Mouse (Mus musculus): Measurements from ENCODE around the gene Olfr1163.
"Not testable (repeated sequence)": the region's sequence is repeated elsewhere in the genome, so short reads cannot be mapped to it uniquely, and the experiment has no call there.

The Olfr1163 gene

DNA sequence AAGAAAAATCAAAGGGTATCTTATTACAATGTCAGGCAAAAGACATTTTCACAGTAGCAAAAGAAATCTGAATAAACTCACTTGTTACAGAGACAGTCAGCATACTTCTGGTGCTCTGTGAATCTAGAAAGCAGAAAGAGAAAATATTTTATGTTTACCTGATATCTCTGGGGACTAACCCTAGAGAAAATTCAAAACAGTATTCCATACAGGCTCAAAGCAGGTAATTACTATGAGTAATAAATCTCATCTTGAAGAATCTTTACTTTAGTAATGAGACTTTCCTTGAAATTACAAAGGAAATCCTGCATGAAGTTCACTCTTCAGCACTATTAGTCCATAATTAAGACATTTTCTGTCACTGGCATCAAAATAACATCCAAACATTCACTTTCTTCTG is at the start of gene Olfr1163:
Gene Olfr1163 (minus strand): TSS at position 101 of the 400 bp plus-strand sequence.
- no peak for DNase-seq

DNA sequence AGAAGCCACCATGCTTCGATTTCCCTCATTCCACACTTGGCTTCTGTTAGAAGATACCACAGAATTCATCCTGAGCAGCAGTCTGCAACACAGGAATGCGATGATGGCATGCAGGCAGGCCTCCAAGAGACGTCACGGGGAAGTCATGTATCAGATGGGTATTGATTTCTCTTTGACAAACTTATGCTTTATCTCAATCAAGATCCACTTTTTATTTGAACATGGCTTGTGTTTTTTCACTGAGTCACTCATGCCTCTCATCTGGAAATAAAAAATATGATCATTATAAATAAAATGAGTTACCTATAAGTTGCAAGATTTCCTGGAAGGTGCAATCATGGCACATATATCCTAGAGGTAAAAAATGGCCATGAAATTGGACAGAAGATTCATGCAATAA is 22.2 kb upstream of the Olfr1163 start, which contains the start of gene Olfr1164:
Gene Olfr1164 (minus strand): TSS at position 101 of the 400 bp plus-strand sequence.
- DNase-seq: no peak

- no peak for DNase-seq
Observed at GRCm38 (mm10) chr2:88063587-88063986, 8.0 kb downstream of the Olfr1163 start.

GRCm38 (mm10) chr2:88051029-88051428 is 20.6 kb downstream of the Olfr1163 start, which contains the start of gene Olfr1162:
Gene Olfr1162 (minus strand): TSS chr2:88051129.
- no peak for DNase-seq

DNA sequence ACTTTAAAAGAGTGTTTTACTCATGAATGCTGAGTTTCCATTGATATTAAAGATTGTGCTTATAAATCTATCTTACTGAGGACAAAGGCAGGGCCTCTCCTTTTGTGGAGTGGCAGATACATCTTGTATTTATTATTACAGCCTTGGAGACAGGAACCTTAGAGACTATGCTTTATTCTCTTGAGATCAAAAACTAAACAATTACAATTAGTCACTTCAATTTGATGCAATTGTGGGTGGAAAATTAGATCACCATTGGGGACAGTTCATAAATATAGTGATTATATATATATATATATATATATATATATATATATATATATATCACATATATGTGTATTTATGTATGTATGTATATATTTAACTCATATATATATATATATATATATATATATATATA is 34.0 kb downstream of the Olfr1163 start, which contains the start of gene Olfr73:
Gene Olfr73 (minus strand): TSS at position 101 of the 400 bp plus-strand sequence.
- DNase-seq: no peak

DNA sequence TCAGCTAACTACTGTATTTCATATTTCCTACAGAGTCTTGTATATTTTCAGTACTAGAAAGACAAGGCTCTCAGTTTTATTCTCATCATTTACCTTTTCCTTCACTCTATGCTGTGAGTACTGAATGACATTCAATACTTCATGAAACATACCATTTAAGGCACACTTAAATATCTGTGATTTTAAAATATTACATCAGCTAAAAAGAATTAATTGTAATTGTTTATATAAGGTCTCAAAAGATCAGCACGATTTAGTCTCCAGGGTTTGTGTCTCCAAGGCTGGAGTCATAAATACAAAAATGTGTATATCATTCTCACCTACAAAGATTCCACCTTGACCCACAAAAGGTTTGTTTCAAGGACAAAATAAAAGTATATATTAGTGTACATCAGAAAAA is 49.2 kb downstream of the Olfr1163 start, which contains the start of gene Olfr1161:
Gene Olfr1161 (plus strand): TSS at position 301 of the 400 bp plus-strand sequence.
- not testable (repeated sequence) for DNase-seq
